Mouse (Mus musculus): Measurements from ENCODE around the gene Tmub1. TPM values are rescaled to one million over a fixed set of nuclear protein-coding genes. Genes with fewer than 3 reads are reported as not detected.
A peak's percentile ranks its signal among the peaks of the same experiment; 100 is the strongest.

Gene Tmub1
- total RNA-seq (2021) = 10 to 100 TPM; 30.1 to 31.1 TPM

GRCm38 (mm10) chr5:24447624-24448298 is at the start of gene Tmub1:
Gene Tmub1 (minus strand): TSS chr5:24447854.
- intact Hi-C loops (cut with DNase I) = no loop called here
- peak; percentile 75 for DNase-seq

DNA sequence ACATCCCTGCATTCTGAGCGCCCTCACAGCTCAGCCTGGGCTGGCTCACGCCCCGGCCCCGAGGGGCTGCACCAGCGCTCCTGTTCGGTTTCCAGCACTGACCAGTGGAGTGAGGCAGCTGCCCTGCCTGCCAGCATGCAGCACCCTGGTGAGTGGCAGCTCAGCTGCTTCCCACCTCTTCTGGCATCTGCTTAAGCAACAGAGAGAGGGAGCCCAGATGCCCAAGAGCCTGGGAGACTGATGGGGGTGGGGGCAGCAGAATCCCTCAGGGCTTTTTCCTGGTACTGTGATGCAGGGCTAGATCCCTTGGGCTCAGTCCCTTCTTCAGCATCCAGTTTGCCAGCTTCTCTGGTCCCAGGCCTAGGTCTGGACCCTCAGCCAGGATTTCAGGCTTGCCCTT is 49.1 kb upstream of the Tmub1 start:
- intact Hi-C loops (cut with DNase I) = no loop called here
- peak; percentile 45 for DNase-seq

- no peak for DNase-seq
- intact Hi-C loops (cut with DNase I) = no loop called here
Observed at GRCm38 (mm10) chr5:24495019-24495418, 47.4 kb upstream of the Tmub1 start.

DNA sequence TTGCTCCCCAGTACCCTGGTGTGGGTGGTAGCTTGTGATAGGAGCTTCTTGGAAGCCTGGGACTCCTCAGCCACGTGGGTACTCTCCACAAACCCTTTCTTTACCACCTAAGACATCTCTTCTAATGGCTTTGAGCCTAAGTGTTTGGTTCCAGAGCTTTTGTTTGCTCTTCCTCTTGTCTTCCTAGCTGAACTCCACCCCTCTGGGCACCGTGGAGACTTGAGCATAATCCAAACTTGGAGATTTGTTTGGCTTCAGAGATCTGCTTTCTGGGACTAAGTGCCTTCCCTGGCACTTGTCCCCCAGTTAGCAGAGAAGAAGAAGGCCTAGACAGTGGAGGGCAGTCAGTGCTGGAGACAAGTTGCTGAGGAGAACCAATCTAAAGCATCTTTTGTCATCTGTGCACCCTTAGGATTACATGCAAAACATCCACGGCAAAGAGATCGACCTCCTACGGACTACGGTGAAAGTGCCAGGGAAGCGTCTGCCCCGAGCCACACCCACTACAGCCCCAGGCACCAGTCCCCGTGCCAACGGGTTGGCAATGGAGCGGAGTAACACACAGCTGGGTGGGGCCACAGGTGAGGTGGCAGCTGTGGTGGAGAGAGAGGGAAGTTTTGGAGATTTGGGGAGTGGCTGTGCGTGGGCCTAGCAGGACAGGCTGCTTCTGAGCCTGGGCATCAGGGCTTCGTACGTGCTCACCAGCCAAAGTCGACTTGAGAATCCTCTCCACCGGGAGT is 45.1 kb upstream of the Tmub1 start:
- intact Hi-C loops (cut with DNase I) = no loop called here
- DNase-seq = no peak

DNA sequence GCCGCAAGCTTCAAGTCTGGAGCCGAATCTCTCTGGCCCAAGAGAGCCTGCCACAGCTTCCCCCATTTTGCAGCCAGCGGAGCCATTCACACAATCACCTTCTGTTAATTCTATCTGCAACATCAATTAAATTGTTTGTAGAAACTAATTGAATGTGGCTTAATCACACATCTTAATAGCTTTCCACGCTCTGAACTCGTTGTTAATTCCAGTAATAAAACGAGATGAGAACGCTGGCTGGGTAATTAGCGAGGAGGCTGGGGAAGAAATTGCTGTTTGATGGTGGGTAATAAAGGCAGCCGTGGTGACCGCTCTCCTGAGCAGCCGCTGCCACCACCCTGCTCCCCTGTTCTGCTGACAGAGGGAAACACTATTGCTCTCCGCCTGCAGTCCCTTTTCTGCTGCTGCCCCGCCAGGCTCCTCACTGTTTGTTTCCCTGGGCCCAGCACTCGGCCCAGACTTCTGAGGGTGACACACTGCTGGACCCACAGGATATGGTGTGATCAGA is 42.8 kb upstream of the Tmub1 start:
- intact Hi-C loops (cut with DNase I) = no loop called here
- DNase-seq = no peak

DNA sequence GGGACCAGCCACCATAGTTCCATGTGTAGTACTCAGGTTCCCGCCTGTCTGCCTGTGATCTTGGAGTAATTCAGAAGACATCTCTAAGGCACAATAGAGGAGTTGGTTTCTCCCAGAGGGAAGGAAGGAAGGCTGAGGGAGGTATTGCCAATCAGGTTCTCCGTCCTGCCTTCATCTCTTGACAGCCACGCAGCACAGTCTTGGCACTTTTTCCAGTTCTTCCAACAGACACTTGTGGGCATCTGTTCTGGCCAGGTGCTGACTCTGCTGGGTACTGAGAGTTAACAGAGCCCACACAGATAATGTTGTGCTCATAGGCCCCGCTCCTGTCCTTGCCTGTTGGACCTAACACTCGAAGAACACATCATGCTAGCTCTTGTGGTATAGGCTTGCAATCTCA is 39.1 kb upstream of the Tmub1 start:
- DNase-seq = no peak
- intact Hi-C loops (cut with DNase I) = loop anchor here (10.0 kb wide), 1 partner anchor 108 kb away; no protein-coding TSS in a partner anchor

GRCm38 (mm10) chr5:24486097-24486496 is 38.4 kb upstream of the Tmub1 start:
- peak; percentile 94 for DNase-seq
- intact Hi-C loops (cut with DNase I) = loop anchor here (10.0 kb wide), 1 partner anchor 109 kb away; no protein-coding TSS in a partner anchor

DNA sequence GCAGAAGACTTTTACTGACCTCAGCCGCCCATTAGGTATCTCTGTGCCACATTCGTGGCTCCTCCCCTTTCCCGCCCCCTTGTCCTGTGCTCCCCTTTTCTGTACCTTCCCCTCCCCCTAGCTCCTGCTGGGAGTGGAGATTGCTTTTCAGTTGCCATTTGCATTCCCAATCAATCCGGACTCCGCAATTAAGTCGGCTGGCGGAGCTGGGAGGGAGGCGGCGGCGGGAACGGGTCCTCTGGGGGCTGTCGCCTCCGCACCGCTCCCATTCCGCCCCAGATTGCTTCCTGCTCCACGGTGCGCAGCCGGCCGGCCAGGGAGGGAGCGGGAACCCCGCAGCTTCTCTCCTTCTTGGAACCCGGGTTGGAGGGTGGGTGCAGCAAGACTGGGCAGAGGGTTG is 37.3 kb upstream of the Tmub1 start:
- intact Hi-C loops (cut with DNase I) = loop anchor here (10.0 kb wide), 1 partner anchor 110 kb away; no protein-coding TSS in a partner anchor
- no peak for DNase-seq

- intact Hi-C loops (cut with DNase I) = loop anchor here (10.0 kb wide), 1 partner anchor 111 kb away; no protein-coding TSS in a partner anchor
- DNase-seq = peak; percentile 71
Observed at GRCm38 (mm10) chr5:24483326-24483725, 35.7 kb upstream of the Tmub1 start.

GRCm38 (mm10) chr5:24482247-24483079 is 34.8 kb upstream of the Tmub1 start:
- DNase-seq = no peak
- intact Hi-C loops (cut with DNase I) = loop anchor here (10.0 kb wide), 1 partner anchor 112 kb away; no protein-coding TSS in a partner anchor

DNA sequence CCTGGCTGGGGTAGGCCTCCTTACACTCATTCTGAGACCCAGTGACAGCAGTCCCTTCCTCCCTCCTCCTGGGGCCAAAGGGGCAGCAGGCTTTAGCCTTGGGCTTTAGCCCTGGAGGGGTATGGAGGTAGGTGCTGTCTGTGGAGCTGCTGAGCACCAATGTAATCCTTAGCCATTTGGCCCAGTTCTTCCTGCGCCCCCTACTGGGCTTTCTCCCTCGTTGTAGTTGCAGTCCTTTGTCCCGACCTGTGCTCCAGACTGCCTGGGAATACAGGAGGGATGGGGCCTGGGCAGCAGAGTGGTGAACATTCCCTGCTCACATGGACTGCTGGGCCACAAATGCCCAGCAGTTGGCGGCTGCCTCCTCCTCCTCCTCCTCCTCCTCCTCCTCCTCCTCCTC is 34.0 kb upstream of the Tmub1 start:
- DNase-seq = peak; percentile 77
- intact Hi-C loops (cut with DNase I) = loop anchor here (10.0 kb wide), 1 partner anchor 113 kb away; no protein-coding TSS in a partner anchor

GRCm38 (mm10) chr5:24477909-24478308 is 30.3 kb upstream of the Tmub1 start:
- intact Hi-C loops (cut with DNase I) = no loop called here
- DNase-seq = no peak

DNA sequence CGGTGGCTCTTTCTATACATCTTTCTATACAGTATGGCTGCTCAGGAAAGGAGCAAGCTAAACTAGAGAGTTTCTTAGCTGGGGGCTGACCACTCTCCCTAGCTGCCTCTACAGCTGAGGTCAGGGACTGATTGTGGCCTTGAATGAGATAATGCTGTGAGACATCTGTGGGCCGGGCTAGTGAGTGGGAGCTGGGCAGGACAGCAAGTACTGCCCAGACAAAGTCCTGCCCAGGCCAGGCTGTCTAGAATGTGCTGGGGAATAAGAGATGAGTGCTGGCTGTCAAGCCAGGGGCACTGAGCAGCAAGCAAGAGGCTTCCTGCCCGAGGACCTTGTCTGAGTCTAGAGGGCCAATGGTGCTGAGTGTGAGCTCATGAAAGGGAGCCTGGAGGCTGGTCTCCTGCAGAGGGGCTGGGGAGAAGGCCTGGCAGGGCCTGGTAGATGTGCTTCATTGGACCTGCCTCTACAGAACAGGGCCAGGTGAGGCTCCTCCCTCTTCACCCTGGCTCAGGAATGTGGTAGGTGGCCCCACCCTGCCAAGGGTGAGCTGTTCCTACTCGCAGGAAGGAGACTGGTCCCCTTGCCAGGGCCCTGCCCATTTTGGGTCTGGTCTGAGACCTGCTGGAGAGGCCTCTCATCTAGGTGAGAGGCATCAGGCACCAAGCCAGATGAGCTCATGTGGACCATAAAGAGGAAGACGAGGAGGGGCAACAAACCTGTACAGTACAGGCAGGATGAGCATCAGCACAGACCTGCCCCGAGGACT is 28.0 kb upstream of the Tmub1 start:
- intact Hi-C loops (cut with DNase I) = no loop called here
- no peak for DNase-seq

- intact Hi-C loops (cut with DNase I) = no loop called here
- DNase-seq = no peak
Observed at GRCm38 (mm10) chr5:24474723-24475261, 27.1 kb upstream of the Tmub1 start.

DNA sequence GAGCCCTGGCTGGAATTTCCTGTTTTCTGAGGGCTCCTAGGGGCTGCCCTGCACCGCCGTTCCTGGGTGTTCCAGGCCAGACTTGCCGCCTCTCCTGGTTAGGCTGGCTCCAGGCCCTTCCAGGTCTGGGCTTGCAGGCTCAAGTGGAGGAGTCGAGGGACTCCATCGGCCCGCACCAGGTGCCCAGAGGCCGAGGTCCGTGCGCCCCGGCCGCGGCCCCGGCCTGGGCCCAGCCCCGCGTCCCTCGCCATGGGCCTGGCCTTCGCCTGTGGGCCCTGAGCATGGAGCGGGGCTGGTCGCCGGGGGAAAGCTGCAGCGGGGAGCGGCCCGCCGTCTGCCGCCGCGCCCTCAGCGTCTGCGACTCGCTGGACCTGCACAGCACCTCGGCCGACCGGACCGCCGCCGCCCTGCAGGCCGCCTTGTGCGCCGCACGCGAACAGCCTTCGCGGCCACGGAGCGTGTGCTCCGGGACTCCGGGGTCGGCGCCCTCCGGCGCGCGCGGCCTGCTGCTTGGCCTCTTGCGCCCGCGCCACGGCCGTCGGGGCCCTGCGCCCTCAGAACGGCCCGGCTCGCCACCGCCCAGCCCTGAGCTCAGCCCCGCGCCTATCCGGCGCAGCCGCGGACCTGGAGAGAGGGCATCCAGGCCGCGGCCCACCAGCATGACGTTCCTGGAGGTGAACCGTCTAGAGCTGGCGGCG is 26.5 kb upstream of the Tmub1 start:
- intact Hi-C loops (cut with DNase I) = no loop called here

GRCm38 (mm10) chr5:24472884-24473619 is 25.4 kb upstream of the Tmub1 start:
- DNase-seq = no peak
- intact Hi-C loops (cut with DNase I) = no loop called here

More for the DNA sequence above, 26.5 kb upstream of the Tmub1 start:
- DNase-seq = no peak

GRCm38 (mm10) chr5:24470600-24470999 is 22.9 kb upstream of the Tmub1 start:
- peak; percentile 84 for DNase-seq
- intact Hi-C loops (cut with DNase I) = no loop called here

- no peak for DNase-seq
Observed at GRCm38 (mm10) chr5:24466762-24467161, 19.1 kb upstream of the Tmub1 start.

More at GRCm38 (mm10) chr5:24466762-24467161, 19.1 kb upstream of the Tmub1 start:
- intact Hi-C loops (cut with DNase I) = no loop called here
